Mouse (Mus musculus): Measurements from ENCODE around the gene Mmp25. TPM values are rescaled to one million over a fixed set of nuclear protein-coding genes. Genes with fewer than 3 reads are reported as not detected.

Gene Mmp25
- 1.3 and 1.7 TPM in 2 replicates for polyA plus RNA-seq (2012; rRNA removed)

DNA sequence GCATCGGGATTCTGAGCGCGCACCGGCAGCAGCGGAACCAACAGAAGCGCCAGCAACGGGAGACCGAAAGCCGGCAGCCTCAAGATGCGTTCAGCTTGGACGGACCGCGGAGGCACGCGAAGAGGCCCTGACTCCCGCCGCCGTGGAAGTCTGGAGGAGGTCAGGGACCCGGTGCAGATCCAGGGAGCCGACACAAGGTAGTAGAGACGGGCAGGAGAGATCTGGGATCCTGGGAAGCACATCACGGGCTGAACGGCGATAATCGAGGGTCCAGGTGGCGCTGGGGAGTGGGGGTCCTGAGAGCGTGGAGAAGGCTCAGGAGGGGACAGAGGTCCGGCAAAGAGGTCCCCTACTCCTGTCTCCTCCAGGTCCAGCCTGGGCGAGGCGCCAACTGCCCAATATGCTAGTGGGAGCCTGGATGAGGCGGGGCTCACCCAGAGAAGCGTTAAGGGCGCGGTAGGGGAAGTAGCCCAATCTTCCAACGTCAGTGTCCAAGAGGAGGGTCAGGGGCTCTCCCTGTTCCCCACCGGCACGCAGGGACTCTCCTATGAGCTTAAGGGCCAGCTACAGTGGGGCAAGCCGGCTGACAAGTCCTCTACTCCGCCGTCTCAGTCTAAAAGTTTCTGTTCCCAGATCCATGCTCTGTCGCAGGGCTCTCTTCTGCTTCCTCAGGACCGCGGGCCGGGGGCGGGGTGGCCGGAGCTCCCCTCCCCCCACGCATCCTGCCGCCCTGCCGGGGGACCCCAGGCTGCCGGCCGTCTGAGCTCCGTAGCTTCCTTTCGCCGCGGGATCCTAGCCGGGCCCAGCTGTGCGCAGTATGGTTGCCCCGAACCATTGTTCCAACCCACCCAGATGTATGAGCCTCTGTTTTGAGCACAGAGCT, at the start of gene Mmp25:
Gene Mmp25, minus strand, starts transcription at position 665 of the 883 bp plus-strand sequence.

DNA sequence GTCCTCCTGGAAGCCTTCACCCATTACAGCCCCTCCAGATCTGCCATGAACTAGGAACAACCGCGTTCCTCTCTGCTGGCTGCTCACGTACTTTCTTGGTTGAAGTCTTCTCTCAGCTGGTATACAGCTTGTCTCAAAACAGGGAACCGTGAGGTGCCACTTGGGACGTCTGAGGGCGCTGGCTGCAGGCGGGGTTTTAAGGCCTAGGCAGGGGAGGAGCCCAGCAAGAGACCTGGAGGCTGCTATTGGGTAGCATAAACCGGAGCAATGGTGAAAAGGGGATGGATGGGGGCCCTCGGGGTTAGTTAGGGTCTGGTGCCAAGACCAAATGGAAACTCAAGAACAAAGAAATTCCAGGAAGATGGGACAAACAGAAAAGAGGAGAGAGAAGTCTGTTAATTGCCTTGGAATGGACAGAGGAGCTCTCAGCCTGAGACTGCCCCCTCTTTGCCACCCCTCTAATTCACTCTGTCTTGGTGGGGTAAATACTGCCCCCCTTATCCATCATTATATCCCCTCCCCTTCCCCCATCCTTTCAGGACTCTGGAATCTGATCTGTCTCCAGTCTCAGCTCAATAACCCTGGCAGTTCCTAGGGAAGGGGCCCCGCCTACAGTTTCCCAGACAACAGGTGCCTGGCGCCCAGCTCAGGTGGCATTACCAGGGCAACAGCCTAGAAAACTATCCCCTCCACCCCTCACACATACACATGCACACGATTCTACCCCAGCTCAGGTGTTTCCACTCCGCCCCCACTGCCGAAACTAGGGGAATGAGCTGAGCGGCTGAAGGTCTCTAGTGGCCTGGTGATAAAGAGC, 39.0 kb upstream of the Mmp25 start, which contains the start of gene Cldn9:
Gene Cldn9, minus strand, starts transcription at position 171 of the 817 bp plus-strand sequence.

DNA sequence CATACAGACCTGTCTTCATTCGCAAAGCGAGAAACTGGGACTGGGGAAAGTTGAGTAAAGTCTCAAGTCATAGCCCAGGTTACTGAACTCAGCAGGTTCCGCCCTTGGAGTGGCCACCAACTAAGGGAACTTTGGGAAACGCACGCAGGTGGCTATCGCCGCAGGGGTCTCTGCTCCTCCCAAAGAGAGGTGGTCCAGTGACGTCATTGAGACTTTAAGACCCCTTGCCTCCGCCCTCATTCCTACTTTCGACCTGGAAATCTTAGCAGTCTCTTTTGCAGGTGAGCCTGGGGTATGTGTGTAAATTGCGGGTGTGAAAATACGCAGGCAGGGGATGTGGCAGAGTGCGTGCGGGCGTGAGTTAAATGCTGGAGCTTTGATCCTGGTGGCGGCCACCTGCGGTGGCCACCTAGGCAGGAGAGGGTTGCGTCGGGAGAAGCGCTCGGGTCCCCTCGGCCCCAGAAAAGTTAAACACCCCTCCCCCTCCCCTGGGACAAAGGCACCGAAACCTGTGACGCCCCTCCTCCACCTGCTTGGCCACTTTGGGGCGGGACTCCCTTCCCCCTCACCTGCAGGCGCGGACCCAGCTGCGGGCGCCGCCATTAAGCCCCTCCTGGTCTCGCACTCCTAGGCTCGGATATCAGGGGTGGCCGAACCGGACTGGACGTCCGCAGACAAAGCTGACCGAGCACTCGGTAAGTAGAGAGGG, 34.2 kb upstream of the Mmp25 start, which contains the start of gene Cldn6:
Gene Cldn6, plus strand, starts transcription at position 123 of the 709 bp plus-strand sequence.

DNA sequence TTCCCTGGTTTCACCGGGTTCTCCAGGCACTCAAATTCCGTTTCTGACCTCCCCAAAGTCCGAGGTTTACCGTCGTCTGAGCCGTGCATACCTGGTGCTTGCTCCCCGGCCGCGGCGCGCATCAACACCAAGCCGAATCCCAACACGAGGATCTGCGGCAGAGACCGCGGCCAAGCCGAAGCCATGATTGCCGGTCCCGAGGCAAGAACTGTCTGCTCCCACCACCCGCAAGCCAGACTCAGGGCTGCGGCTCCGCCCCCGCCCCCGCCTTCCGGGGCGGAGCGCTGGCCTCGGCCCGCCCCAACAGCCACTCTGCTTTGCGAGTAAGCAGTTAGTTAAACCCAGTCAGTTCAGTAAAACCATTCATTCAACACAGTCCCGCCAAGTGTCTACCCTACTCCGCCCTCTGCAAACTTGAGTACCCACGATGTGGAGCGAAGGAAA, 32.2 kb upstream of the Mmp25 start, which contains the start of gene Tnfrsf12a:
Gene Tnfrsf12a, minus strand, starts transcription at position 233 of the 444 bp plus-strand sequence.

DNA sequence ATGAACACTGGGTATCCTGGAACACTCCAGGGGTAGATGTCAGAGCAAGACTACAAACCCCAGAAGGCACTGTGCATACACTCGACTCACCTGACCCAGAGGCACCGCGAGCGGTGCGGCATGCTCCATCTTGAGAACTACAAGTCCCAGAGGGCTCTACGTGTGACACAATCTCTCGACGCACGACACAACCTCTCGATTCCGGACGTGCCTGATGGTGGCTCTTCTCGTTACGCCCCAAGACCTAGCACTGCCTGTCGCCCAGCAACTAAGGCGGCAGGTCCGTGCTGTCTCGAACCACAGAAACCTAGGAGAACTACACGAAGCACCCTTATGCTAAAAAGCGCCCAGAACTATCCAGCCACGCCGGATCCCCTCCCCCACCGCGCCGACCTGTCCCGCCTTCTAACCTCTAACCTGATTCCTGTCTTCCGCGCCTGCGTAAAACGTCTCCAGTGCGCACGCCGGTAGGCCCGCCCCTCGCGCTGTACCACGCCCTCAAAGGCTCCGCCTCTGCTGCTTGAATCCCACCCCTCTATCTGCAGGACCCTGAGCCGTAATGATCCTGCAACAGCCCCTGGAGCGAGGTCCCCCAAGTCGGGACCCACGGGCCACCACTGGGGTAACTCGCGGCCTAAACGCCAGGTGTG, 28.5 kb upstream of the Mmp25 start, which contains the start of the genes Hcfc1r1 and Thoc6:
Gene Hcfc1r1, plus strand, starts transcription at position 173 of the 650 bp plus-strand sequence.
Gene Thoc6, minus strand, starts transcription at position 459 of the 650 bp plus-strand sequence.

DNA sequence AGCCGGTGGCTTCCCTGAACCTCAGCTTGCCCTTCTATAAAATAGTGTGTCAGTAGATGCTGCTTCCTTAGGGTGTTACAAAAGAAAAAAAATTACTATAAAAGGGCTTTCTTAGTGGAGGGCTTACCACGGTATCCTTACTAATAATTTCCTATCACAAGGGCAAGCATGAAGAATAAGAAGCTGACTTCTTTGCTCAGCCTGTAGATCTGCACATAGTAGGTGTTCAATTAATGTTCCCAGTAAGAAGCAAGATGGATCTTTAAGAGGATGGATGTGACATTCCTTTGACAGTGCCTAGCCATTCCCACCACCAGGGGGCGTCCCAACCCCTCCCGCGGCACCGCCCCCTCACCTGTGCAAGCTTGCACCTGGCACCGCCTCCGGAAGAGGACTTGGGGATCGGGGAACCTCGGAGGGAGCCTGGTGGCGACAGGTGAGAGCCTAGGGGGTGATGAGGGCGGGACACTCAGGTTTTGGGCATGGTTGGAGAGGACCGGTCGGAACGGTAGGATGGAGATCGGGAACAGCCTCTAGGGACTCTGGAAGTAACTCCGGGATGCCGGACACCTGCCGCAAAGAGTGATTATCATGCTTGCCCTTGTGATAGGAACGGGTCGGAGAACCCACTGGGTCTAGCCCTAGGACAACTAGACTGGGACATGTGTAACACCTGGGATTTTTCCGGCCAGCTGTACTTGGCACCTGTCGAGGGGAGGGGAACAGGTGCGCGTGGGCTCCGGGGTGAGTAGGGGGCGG, 15.2 kb upstream of the Mmp25 start, which contains the start of gene Bicdl2:
Gene Bicdl2, plus strand, starts transcription at position 390 of the 759 bp plus-strand sequence.

DNA sequence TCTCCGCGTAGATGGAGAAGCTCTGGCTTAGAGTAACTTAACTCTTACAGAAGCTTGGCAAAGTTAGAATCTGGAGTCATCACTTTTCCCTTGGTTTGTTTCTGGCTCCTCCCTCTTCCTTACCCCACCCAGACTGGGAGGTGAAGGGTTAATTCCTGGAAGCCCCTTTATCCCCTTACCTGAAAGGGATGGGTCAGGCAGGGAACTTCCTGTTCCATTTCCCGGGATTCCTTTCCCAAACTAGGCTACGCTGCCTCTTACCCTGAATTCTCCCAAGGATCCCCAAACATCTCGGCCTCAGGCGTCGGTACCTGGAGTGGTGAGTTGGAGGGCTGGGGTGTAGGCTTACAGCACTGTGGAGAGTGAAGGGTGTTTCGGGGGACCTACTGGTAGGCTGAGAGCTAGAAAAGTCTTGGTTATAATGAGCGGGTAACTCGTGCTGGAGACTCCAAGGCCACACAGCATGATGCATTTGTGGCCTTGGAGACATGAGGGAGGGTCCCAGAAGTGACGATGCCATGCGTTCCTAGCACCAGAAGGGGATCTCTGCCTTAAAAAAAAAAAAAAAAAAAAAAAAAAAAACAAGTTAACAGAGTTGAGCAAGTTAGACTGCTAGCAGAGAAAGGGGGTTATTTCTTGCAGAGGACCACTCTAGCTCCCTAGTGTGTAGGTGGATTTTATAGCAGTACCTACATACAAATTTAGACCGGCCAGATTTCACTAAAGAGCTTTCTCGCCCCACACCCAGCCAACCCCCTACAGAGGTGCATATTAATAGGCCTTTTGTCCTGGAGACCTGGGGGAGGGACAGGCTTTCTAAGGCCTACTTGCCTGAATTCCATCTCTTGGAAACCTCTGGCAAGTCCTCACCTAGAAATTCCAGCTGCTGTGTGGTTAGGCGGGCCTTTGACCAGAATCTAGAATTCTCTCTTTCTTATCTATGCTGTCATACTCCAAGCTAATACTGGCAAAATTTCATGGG, 44.1 kb downstream of the Mmp25 start, which contains the start of gene Zscan10:
Gene Zscan10, plus strand, starts transcription at position 216 of the 982 bp plus-strand sequence.

DNA sequence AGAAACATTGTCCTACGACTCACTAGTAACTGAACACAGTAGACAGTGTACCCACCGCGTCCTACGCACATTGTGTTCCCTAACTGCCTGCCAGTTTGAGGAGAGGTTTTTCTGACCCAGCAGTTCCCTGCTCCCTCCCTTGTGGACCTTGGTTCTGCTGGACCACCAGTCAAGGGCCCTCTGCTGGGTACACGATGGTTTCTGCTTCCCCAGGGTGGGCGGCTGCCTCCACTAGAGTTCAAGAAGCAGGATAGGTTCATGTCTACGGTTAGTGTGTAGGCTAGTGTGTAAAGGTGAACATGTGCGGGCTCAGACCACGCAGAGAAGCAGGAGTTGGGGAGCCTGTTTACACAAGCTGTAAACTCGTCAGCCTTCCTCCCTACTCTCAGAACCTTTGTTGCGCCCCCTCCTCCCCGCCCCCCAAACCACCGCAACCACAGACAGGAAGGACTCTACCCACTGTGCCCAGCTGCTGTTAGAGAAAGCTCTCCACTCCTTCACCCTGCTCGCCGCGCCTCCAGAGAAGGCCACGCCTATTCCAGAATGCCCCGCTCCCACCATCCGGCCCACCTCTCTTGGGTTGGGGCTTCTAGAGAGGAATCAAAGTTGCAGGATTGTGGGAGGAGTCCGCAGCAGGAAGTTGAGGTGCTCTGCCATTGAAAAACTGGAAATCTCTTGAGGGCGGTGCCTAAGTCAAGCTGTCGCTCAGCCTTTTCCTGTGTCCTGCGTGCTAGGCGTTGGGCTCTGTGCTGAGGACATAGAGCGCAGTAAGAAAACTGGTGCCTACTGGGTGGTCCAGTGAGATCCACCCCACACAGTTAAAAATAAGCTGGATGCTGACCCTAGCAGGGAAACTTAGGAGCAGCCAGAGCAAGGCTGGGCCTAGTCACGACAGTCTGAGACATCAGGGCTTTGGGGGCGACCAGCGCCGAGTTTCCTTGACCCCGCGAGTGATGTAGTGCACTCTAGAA, 46.2 kb downstream of the Mmp25 start, which contains the start of gene Zfp13:
Gene Zfp13, minus strand, starts transcription at position 906 of the 971 bp plus-strand sequence.

Other genes with a start within 250 kb of the Mmp25 start
- gene Vmn2r117, start 165.6 kb downstream of the Mmp25 start, polyA plus RNA-seq (2012; rRNA removed) = not detected in 2 replicates
- 14.3 and 16.1 TPM in 2 replicates for gene Zfp213, start 81.0 kb downstream of the Mmp25 start, polyA plus RNA-seq (2012; rRNA removed)
- 41.5 and 42.5 TPM in 2 replicates for gene Zfp13, start 45.8 kb downstream of the Mmp25 start, polyA plus RNA-seq (2012; rRNA removed)
- 0.09 and 0.25 TPM in 2 replicates for gene Zscan10, start 44.4 kb downstream of the Mmp25 start, polyA plus RNA-seq (2012; rRNA removed)
- 0.15 and 0.43 TPM in 2 replicates for gene Bicdl2, start 15.2 kb upstream of the Mmp25 start, polyA plus RNA-seq (2012; rRNA removed)
- 82.1 and 90.1 TPM in 2 replicates for gene Hcfc1r1, start 28.3 kb upstream of the Mmp25 start, polyA plus RNA-seq (2012; rRNA removed)
- gene Thoc6, start 28.6 kb upstream of the Mmp25 start, polyA plus RNA-seq (2012; rRNA removed) = 47.0 and 47.3 TPM in 2 replicates
- 2.6 and 4.7 TPM in 2 replicates for gene Tnfrsf12a, start 32.2 kb upstream of the Mmp25 start, polyA plus RNA-seq (2012; rRNA removed)
- 0.39 and 7.4 TPM in 2 replicates for gene Cldn6, start 34.0 kb upstream of the Mmp25 start, polyA plus RNA-seq (2012; rRNA removed)
- gene Cldn9, start 38.7 kb upstream of the Mmp25 start, polyA plus RNA-seq (2012; rRNA removed) = 0.92 and 2.9 TPM in 2 replicates
- 0.15 and 0.78 TPM in 2 replicates for gene 1520401A03Rik, start 77.5 kb upstream of the Mmp25 start, polyA plus RNA-seq (2012; rRNA removed)
- gene Pkmyt1, start 81.1 kb upstream of the Mmp25 start, polyA plus RNA-seq (2012; rRNA removed) = 38.5 and 40.6 TPM in 2 replicates
- gene Paqr4, start 95.6 kb upstream of the Mmp25 start, polyA plus RNA-seq (2012; rRNA removed) = 23.6 and 25.2 TPM in 2 replicates
- gene Kremen2, start 100.6 kb upstream of the Mmp25 start, polyA plus RNA-seq (2012; rRNA removed) = 1.1 and 6.0 TPM in 2 replicates
- gene Flywch1, start 126.3 kb upstream of the Mmp25 start, polyA plus RNA-seq (2012; rRNA removed) = 97.4 and 99.1 TPM in 2 replicates
- gene Flywch2, start 140.8 kb upstream of the Mmp25 start, polyA plus RNA-seq (2012; rRNA removed) = 44.8 and 54.5 TPM in 2 replicates
- 634 and 697 TPM in 2 replicates for gene Srrm2, start 145.3 kb upstream of the Mmp25 start, polyA plus RNA-seq (2012; rRNA removed)
- gene Elob, start 183.9 kb upstream of the Mmp25 start, polyA plus RNA-seq (2012; rRNA removed) = 905 and 997 TPM in 2 replicates
- 0.31 and 0.74 TPM in 2 replicates for gene Prss33, start 190.8 kb upstream of the Mmp25 start, polyA plus RNA-seq (2012; rRNA removed)
- gene Prss32, start 198.6 kb upstream of the Mmp25 start, polyA plus RNA-seq (2012; rRNA removed) = 0.10 and 0.16 TPM in 2 replicates
- gene Prss41, start 198.9 kb upstream of the Mmp25 start, polyA plus RNA-seq (2012; rRNA removed) = 1.9 TPM in 2 replicates
- gene Prss21, start 222.8 kb upstream of the Mmp25 start, polyA plus RNA-seq (2012; rRNA removed) = not detected in 2 replicates
- gene Dcpp1, start 235.6 kb upstream of the Mmp25 start, polyA plus RNA-seq (2012; rRNA removed) = 0.23 TPM in 1 of 2 replicates, not detected in the other
- gene Dcpp2, start 235.6 kb upstream of the Mmp25 start, polyA plus RNA-seq (2012; rRNA removed) = not detected in 2 replicates